Mouse (Mus musculus) urinary bladder, postnatal 36 days (tissue): ENCODE data around the gene Aatk.

Experiments used
- DNase-seq, 2 experiments: peaks; one replicate each; pipeline ENCODE4 v3.0.0; 2022; ENCODE audit warnings: low spot score in 2 of 2, mixed read lengths in 1 of 2

Gene Aatk

DNA sequence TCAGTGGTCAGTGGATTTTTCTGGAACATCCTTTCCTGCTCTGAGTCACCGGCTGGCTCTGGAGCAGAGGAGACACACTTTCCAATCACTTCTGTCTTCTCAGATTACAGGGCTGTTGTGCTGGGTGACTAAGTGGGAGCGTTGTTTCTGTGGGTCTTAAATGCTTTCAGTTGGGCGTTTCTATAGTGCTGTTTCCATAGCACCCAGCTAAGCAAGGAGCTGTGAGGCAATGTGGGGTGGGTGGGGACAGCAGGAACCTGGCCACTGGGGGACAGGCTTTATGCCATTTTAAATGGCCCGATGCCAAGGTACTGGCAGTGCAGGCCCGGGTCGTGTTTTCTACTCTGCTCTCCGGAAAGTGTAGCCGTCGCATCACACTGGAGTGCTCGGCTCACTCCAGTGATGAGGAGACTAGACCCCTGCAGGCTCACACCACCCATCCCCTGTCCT, 57.8 kb downstream of the Aatk start:
- DNase-seq, result peak; percentile 54 to 60

- peak in 1 of 2 experiments; percentile 57 for DNase-seq
Measured at GRCm38 (mm10) chr11:119988391-119988790, 58.6 kb downstream of the Aatk start.

DNA sequence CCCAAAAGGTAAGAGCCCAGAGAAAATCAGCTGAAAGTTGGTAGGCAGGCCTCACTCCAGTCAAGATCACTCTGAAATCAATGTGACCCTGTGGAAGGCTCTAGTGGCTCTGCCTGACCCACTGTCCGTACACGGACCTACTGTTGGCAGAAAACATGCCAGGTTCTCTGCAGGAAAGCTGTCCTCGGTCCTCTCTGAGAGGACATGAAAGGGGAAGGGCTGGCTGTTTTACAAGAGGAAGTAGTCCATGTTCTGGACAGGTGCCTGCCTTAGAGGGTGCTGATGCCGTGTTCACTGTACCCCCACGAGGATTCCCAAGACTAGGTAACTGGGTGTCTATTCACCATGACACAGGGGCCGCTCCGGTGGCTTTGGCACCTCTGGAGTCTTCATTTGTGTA, 59.1 kb downstream of the Aatk start:
- DNase-seq, result no peak

GRCm38 (mm10) chr11:119986751-119987425, 60.1 kb downstream of the Aatk start:
- no peak for DNase-seq

GRCm38 (mm10) chr11:119983151-119983550, 63.8 kb downstream of the Aatk start:
- no peak for DNase-seq

- no peak for DNase-seq
Measured at GRCm38 (mm10) chr11:119982236-119982635, 64.7 kb downstream of the Aatk start.

- no peak for DNase-seq
Measured at GRCm38 (mm10) chr11:119981769-119982168, 65.2 kb downstream of the Aatk start.

DNA sequence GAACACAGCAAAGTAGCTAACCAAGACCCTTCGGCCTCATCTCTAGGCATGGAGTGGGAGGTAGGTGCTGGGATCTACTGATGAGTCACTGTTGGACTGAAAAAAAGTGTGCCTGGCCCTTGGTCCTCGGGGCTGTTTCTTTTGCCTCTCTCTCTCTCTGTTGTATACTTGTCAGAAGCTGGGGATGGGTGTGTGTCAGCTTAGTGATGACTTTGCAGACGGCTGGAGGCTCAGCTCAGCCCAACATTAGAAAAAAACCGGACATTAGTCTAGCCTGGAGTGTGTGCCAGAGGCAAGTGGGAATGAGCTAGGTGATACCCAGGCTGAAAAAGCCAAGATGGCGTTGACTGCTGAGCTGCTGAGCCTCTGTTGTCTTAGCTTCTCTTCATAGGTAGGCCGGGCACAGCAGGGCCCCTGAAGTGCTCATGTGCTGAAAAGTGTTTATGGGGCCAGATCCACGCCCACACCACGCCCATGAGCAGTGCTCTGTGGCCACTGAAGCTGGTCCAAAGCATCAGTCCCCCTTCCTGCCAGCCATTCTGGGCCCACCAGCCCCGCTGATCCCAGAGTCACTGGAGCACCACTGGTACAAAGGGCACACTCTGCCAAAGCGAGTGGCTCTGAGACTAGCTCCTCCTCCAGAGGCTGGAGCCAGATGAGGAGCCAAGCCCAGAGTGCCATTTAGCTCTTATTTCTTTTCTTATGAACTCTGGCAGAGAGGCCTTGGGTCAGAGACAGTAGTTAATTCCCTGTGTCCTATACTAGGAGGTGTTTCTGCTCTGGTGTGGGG, 67.2 kb downstream of the Aatk start:
- no peak for DNase-seq

- DNase-seq, result no peak
Measured at GRCm38 (mm10) chr11:119978701-119979100, 68.3 kb downstream of the Aatk start.

DNA sequence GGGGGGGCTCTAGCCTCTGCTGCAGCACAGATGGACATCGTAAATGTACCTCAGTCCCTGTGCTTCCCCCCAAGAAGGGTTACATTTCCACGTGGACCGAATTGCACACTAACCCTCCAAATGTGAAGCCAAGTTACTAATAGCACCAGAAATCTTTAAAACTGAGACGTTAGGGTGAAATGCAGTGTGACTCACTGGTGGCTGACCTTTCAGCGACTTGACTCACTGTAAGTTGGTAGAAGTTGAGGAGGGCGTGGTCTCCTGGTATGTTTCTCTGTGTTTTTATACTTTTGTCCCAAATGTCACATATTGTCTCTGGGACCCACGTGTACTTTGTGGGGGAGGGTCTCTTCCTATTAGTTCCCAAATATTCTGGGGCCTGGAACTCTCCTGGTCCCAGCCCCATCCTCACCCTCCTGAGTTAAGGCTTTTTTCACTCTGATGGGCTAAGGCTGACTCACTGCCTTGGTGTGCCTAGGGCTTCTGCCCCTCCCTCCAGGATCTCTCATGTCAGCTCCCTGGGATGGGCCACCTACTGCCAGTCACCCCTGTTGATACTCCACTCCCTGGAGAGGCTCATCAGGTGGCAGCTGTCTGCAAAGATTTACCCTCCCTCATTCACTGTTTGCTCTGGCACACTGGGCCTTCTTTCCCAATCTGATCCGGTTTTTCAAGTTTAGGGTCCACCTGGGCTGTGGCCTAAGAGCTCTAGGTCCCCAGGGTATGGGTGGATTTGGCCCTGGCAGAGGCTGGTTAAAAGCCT, 71.0 kb downstream of the Aatk start:
- peak; percentile 78 for DNase-seq

DNA sequence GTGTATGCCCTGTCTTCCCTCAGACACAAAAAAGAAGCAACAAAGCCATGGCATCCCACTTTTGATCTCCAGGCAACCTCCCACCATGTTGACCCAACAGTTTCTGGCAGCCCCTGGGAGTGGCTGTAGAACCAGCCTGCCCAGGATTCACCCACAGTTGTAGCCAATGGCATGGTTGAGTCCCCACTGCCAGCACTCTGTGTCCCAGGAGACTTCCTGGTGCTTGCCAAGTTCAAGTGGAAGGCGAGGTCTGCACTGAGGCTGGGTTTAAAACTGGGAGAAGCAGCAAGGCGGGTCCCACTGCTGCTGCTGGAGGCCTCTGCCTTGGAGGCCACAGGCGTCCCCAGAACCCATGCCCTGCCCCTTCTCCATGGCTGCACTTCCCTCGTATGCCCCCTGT, 73.2 kb downstream of the Aatk start:
- peak in 1 of 2 experiments; percentile 64 for DNase-seq

- no peak for DNase-seq
Measured at GRCm38 (mm10) chr11:119970021-119970851, 76.7 kb downstream of the Aatk start.

DNA sequence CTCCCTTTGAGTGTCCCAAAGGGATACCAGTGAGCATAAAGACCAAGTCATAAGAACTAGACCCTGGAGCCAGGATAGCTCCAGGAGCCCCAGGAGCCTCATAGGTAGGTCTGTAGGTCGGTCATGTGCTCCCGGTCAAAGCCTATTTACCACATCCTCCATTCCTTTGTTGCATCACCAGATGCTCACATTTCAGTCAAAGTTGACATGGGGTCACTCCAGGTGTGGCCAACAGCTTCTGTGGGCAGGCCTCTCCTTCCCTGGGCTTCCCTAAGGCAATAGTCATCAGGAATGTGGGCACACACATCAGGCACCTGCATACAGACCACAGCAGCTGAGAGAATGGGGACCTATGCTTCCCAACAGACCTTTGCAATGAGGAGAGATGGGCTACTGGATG, 79.1 kb downstream of the Aatk start:
- DNase-seq, result no peak

DNA sequence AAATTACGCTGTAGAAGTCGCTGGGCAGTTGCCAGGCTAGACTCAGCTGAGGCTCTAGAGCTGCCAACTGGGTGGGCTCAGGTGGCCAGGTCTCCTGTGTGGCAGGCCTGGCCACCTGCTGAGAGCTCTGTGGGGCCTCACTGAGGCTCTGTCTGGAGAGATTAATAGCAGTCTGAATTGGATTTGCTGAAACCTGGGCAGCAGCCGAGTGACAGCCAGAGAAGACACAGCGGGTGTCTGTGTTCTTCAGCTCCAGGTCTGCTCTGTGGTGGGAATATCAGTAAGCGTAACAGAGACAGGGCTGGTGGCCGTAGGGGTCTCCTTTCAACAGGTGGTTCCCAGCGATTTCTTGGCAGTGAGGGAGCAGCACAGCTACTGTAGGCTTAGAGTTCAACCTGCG, 79.6 kb downstream of the Aatk start:
- DNase-seq, result no peak

DNA sequence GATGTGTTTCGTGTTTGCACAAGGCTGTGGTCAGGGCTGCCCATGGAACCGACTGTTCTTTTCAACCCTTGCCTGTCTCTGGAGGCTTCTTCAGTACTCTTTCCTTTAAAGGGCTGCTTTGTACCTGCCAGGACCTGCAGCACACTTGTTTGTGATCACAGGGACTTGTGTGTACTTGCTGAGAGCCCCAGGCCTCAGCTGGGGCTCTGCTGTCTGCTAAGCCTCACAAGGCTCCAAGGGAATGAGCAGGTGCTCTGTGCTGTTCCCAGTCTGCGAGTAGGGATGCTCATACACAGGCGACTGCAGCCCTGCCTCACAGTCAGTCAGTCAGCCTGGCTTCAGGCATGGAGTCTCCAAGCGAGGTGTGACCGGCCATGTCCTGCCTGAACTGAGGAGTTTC, 80.7 kb downstream of the Aatk start:
- no peak for DNase-seq

DNA sequence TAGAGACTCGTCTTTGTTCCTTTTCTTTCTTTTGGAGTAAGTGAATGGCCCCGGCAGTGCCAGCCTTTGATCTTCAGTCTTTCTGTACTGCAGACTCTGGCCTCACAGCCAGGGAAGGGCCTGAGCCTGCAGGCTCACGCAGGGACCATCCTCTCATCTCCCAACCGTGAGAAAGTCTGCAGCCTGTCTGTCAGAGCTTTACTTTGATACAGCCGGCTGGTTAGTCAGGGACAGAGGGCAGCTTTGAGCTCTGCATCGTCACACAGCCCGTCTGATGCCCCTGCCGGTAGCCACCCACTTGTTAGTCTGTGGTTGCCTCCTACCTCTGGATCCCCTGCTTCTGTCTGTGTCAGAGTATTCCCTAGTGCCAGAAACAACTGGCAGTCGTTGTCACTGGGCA, 81.9 kb downstream of the Aatk start:
- DNase-seq, result no peak

GRCm38 (mm10) chr11:119961511-119961910, 85.5 kb downstream of the Aatk start:
- no peak for DNase-seq

DNA sequence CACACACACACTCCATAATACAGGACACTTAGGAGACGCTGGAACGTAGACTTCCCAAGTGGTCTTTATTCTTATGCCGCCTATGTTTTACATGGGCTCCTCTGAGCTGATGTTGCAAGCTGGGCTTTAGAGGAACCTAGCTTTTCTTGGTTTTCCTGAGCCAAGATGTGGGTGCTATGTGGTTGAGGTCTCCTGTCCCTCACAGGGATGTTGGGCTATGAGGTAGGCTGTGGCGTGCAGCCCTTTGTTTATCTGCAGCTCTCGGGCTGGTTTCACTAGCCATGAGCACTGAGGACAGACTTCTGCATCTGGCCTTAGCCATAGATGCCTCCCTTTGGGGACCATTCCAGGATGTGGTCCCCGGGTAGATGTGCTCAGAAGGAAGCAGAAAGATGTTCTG, 86.3 kb downstream of the Aatk start:
- DNase-seq, result no peak

DNA sequence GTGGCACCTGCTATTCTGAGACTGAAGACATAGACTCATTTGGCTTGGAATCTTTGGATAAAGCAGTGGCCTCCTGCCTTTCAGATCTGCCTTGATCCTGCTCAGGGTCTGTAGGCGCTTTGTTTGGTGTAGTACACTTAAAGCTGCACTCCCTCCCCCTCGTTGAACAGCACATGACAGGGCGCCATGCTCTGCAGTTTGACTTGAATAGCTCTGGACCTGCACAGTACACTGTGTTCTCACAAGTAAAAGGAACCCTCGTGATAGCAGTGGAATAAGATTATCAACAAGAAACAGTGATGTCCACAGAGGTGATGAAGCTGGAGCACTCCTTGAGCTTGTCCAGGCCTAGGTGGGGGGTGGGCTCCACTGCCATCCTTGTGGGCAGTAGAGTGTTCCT, 87.3 kb downstream of the Aatk start:
- no peak for DNase-seq

DNA sequence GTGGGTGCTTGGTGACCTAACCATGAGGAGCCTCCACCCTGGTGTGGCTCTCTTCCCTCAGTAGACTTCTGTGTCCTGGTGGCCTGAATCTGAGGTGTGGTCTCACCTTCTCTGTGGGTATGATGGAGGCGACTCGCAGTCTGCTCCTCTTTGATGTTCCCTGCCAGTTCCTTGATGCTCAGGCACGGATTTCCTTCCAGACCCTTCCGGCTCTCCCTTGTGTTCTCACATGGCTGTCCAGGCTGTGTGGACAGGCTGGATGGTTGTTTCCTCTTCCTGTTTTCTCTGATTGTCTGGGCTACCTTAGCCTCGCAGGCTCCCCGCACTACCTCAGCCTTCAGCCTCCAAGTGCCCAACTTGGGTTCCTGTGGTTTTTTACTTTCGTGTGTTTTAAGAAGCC, 88.1 kb downstream of the Aatk start:
- DNase-seq, result no peak
